Mouse (Mus musculus): ENCODE measurements at regions not wholly inside any gene's neighbourhood (a gene's known extent, or its start where the extent isn't known, plus 50 kb on each side); places are given as distances from the start of the nearest gene placed in this dataset.
A peak's percentile ranks its signal among the peaks of the same experiment; 100 is the strongest.

DNA sequence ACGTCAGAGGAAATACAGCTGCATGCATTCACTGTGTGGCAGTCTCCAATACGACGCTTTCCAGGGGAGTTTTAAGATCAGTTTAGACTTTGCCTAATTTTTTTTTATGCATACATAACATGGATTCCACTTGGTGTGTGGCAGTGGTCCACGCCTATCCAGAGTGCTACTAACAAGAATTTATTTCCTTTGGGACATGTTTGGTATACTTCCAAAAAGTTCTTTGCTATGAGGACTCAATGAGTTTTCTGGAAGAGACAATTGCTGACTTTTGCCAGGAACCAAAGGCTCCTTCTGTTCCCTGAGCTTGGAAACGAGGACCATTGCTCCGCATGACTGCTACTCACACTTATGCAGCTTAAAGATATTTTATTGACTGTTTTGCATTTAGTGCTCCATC is 59.2 kb downstream of the Marcks start:
- no peak for DNase-seq (ENCODE audit: low spot score)

DNA sequence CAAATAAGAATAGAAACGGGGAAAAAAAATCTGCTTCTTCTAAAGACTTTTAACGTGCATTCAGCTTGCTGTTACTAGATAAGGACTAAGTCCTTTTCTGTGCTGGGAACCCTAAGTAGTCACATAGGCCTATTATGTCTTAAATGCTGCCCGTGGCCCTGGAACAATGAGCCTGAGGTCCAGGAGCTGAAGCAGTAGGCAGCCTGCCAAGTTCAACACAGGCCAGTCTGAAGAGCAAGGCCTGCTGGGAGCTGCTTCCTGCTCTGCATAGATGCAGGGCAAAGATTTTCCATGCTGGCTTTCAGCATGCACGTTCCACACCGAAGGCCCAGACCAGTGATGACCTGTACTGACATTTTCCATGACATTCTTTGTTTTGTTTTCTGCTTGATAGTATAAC is 60.3 kb downstream of the Marcks start:
- DNase-seq (ENCODE audit: low spot score): peak; percentile 37

- no peak for DNase-seq (ENCODE audit: low spot score)
These were observed 61.0 kb downstream of the Marcks start for GRCm38 (mm10) chr10:37077741-37078140.

DNA sequence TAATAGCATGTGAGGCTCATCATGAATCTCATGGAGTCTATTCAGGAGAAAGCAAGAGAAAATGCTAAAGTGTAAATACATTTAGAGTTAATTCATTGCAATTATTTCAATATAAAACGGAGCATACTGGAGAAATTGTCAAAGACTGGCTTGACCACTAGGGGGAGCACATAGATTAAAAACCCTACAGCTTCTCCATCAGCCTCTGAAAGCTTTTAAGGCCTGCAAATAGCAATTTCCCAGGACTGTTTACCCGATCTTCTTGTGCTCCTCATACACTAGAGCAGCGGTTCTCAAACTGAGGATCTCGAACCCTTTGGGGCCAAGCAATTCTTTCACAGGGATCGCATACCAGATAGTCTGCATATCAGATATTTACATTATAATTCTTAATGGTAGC is 65.9 kb downstream of the Marcks start:
- peak; percentile 93 for DNase-seq (ENCODE audit: low spot score)

- no peak for DNase-seq (ENCODE audit: low spot score)
These were observed 66.7 kb downstream of the Marcks start for GRCm38 (mm10) chr10:37072061-37072460.

GRCm38 (mm10) chr10:37071420-37071819 is 67.3 kb downstream of the Marcks start:
- no peak for DNase-seq (ENCODE audit: low spot score)

Measured in retina, embryonic 14.5 days (tissue).